Mouse (Mus musculus) myocyte (in vitro differentiated cells): ENCODE results near the gene P2ry6.

Experiments
- MAX ChIP-seq: IDR thresholded peaks from one replicate; pipeline ENCODE4 v1.6.1; 2011; ENCODE audit warnings: low read depth, mild to moderate bottlenecking, control low read depth
- POLR2A ChIP-seq: IDR thresholded peaks from one replicate; pipeline ENCODE4 v1.6.1; 2011; ENCODE audit warnings: low read depth, mild to moderate bottlenecking, control low read depth, moderate library complexity; ENCODE audit not compliant: insufficient read length
- POLR2AphosphoS2 ChIP-seq: IDR thresholded peaks from one replicate; pipeline ENCODE4 v1.6.1; 2011; ENCODE audit warnings: low read depth, control low read depth; ENCODE audit not compliant: insufficient read length
- SRF ChIP-seq: IDR thresholded peaks from one replicate; pipeline ENCODE4 v1.6.1; 2011; ENCODE audit warnings: low read depth; ENCODE audit not compliant: control insufficient read depth, insufficient read length

- TF ChIP-seq POLR2AphosphoS2 (no peak), POLR2A (no peak), SRF (no peak), MAX (no peak)
Observed at GRCm38 (mm10) chr7:100937481-100937880, 37.0 kb downstream of the P2ry6 start.
